ENCODE assay signal across 8 mouse cellular contexts in the genomic region with DNA sequence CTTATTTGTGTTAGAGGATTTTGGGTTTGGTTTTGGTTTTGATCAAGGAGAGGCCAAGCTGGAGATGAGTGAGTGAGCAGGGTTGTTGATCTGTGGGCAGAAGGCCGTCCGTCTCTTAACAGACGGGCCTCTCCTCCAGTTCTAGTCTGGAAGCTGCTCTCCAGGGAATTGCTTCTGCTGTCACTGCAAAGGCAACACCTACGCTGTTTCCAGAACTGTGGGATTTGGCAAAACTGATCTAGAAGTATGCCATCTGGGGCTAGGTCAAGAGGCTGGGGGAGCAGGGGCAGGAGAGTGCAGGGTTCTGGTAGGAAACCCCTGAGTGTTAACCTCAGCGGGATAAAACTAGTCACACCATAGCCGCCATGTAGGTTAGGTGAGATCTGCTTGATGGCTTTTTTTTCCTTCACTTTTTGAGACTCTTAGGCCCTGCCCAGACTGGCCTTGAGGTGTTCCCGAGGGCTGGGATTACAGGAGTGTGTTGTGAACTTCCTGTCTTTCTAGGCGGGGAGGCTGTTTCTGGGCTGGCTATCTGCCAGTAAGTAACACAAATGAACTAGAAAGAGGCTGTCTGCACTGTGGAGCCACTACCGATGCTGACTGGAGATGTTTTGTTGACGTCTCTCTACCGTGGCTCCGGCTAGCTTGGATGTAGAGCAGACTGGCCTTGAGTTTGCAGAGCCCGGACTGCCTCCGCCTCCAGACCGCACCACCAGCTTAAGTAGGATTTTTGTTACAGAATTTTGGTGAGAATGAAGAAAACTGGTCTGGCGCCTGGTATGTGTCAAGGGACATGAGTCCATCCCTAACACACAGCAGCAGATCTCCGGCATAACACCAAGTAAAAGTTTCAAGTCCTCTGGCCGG. TPM values are rescaled to one million over a fixed set of nuclear protein-coding genes. Genes with fewer than 3 reads are reported as not detected.
DNase-seq lines count a peak whose midpoint lies in the region; ATAC-seq and TF ChIP-seq lines count a peak whose summit lies in the region.

A gene (plus strand): TSS at position 547 of the 867 bp plus-strand sequence.

- peaks cover 31% of the 10 kb centered on the region for H3K4me1 ChIP-seq in heart, embryonic 12.5 days (replicated peaks)
- no peaks in the 10 kb centered on the region for H3K4me1 ChIP-seq in cortical plate, adult 2 months (ENCODE audit: control insufficient read depth, insufficient read depth, low read length)
- H3K4me1 ChIP-seq in intestine, embryonic 16.5 days (ENCODE audit: control insufficient read depth, insufficient read depth, low read length) = peaks cover 29% of the 10 kb centered on the region
- H3K4me1 ChIP-seq in lung, postnatal 0 days (ENCODE audit: insufficient read depth, low read depth, low read length) = peaks cover 6% of the 10 kb centered on the region; the same call in 1 of the 2 replicates

- peaks cover 60% of the 10 kb centered on the region for H3K79me2 ChIP-seq in C2C12 (ENCODE audit: control insufficient read depth, insufficient read depth)

- H3K9me3 ChIP-seq in heart, embryonic 12.5 days (replicated peaks) = no peaks in the 10 kb centered on the region
- no peaks in the 10 kb centered on the region for H3K9me3 ChIP-seq in intestine, embryonic 16.5 days (ENCODE audit: control insufficient read depth, low read length)
- H3K9me3 ChIP-seq in lung, postnatal 0 days (ENCODE audit: low read length) = no peaks in the 10 kb centered on the region

- 62% methylated on average over 18 of the region's 18 CpGs for WGBS in heart, embryonic 12.5 days
- 47% methylated on average over 18 of the region's 18 CpGs for WGBS in intestine, embryonic 16.5 days
- WGBS in lung, postnatal 0 days = 34% methylated on average over 18 of the region's 18 CpGs

- no peak for DNase-seq in heart, postnatal 10 days
- peak; percentile 72 for DNase-seq in lung, postnatal 0 days (ENCODE audit: low spot score)
- no peak for DNase-seq in urinary bladder, adult 18-20 months (ENCODE audit: low spot score in 2 of 2)
- no peak for DNase-seq in retina, postnatal 1 day

- no peak for TF ChIP-seq POLR2A in cortical plate, adult 2 months (IDR thresholded peaks at IDR 0.05; ENCODE audit: extremely low read depth, insufficient read depth, low read length)

- no peak for TF ChIP-seq CTCF in C2C12 (IDR thresholded peaks at IDR 0.05; ENCODE audit: control insufficient read depth, insufficient read depth, insufficient read length)
- TF ChIP-seq CTCF in cortical plate, adult 2 months (IDR thresholded peaks at IDR 0.05; ENCODE audit: extremely low read depth, insufficient read depth, low read length) = no peak
- no peak for TF ChIP-seq CTCF in lung, postnatal 0 days (IDR thresholded peaks at IDR 0.05)

- intact Hi-C loops in heart, postnatal 10 days (cut with DNase I) = loop anchor here (2.0 to 10.0 kb wide), 3 partner anchors 67 to 389 kb away; a partner anchor contains a TSS

- peak within 1 kb of the TSS; percentile 96 for H3K27ac ChIP-seq in heart, embryonic 12.5 days (ENCODE audit: poor library complexity, severe bottlenecking)
- no peak within 1 kb of the TSS for H3K27ac ChIP-seq in cortical plate, adult 2 months (ENCODE audit: insufficient read depth, low read length)
- peak within 1 kb of the TSS; percentile 99 for H3K27ac ChIP-seq in intestine, embryonic 16.5 days (ENCODE audit: low read length)
- H3K27ac ChIP-seq in lung, postnatal 0 days (ENCODE audit: low read length) = peak within 1 kb of the TSS; percentile 95

- TF ChIP-seq EP300 in lung, postnatal 0 days (IDR thresholded peaks at IDR 0.05) = 0 out of 2 replicates have a peak, but pooled peaks have one; percentile 35

- H3K4me3 ChIP-seq in heart, embryonic 12.5 days = peak within 1 kb of the TSS; percentile 70
- peak within 1 kb of the TSS; percentile 51 for H3K4me3 ChIP-seq in C2C12 (ENCODE audit: insufficient read depth, poor library complexity, severe bottlenecking)
- H3K4me3 ChIP-seq in cortical plate, adult 2 months (ENCODE audit: insufficient read depth, low read length) = peak within 1 kb of the TSS; percentile 50; the same call in 1 of the 2 replicates
- H3K4me3 ChIP-seq in intestine, embryonic 16.5 days (ENCODE audit: low read length) = peak within 1 kb of the TSS; percentile 75
- no peak within 1 kb of the TSS for H3K4me3 ChIP-seq in lung, postnatal 0 days (ENCODE audit: low read depth, low read length)

- peaks cover 23% of the 10 kb centered on the region for H3K79me3 ChIP-seq in C2C12 (ENCODE audit: low read depth)

- H3K27me3 ChIP-seq in heart, embryonic 12.5 days (replicated peaks) = no peaks in the 10 kb centered on the region
- no peaks in the 10 kb centered on the region for H3K27me3 ChIP-seq in C2C12 (ENCODE audit: control insufficient read depth, insufficient read depth, insufficient read length)
- no peaks in the 10 kb centered on the region for H3K27me3 ChIP-seq in intestine, embryonic 16.5 days (replicated peaks; ENCODE audit: control insufficient read depth, insufficient read depth, low read length)
- no peaks in the 10 kb centered on the region for H3K27me3 ChIP-seq in lung, postnatal 0 days (replicated peaks; ENCODE audit: insufficient read depth, low read length)

- peak within 1 kb of the TSS; percentile 96 for H3K9ac ChIP-seq in heart, embryonic 12.5 days
- peak within 1 kb of the TSS; percentile 95 for H3K9ac ChIP-seq in intestine, embryonic 16.5 days (ENCODE audit: low read depth, low read length)
- H3K9ac ChIP-seq in lung, postnatal 0 days (replicated peaks; ENCODE audit: low read depth) = no peak within 1 kb of the TSS

- H3K36me3 ChIP-seq in heart, embryonic 12.5 days = peaks cover 34% of the 10 kb centered on the region
- peaks cover 37% of the 10 kb centered on the region for H3K36me3 ChIP-seq in C2C12 (ENCODE audit: control insufficient read depth, insufficient read depth)
- H3K36me3 ChIP-seq in intestine, embryonic 16.5 days (ENCODE audit: control insufficient read depth, insufficient read depth, low read length) = no peaks in the 10 kb centered on the region
- no peaks in the 10 kb centered on the region; the same call in 1 of the 2 replicates for H3K36me3 ChIP-seq in lung, postnatal 0 days (ENCODE audit: insufficient read depth, low read length)

- no peak for ATAC-seq in heart, embryonic 12.5 days (ENCODE audit: insufficient number of reproducible peaks, low FRiP score)
- ATAC-seq in intestine, embryonic 16.5 days = 0 out of 2 replicates have a peak, but pooled peaks have one; percentile 4
- ATAC-seq in lung, postnatal 0 days = 0 out of 2 replicates have a peak, but pooled peaks have one; percentile 3

- H3K4me2 ChIP-seq in heart, embryonic 12.5 days = peak within 1 kb of the TSS; percentile 89
- H3K4me2 ChIP-seq in intestine, embryonic 16.5 days (ENCODE audit: low read depth, low read length) = peak within 1 kb of the TSS; percentile 86
- peak within 1 kb of the TSS; percentile 63 for H3K4me2 ChIP-seq in lung, postnatal 0 days (replicated peaks; ENCODE audit: low read depth, low read length)

- H3ac ChIP-seq in C2C12 (ENCODE audit: control insufficient read depth, insufficient read length, low read depth) = peak within 1 kb of the TSS; percentile 90

TF ChIP-seq in C2C12, 6 proteins besides CTCF, POLR2A, EP300 and RAD21:
- TF ChIP-seq FOSL1 (IDR thresholded peaks at IDR 0.05; ENCODE audit: insufficient read depth, low read length, poor library complexity, severe bottlenecking) = no peak
- TF ChIP-seq MAX (IDR thresholded peaks at IDR 0.05) = no peak
- TF ChIP-seq CEBPB (IDR thresholded peaks at IDR 0.05; ENCODE audit: low read depth) = no peak
- no peak for TF ChIP-seq MYOD1 (IDR thresholded peaks at IDR 0.05; ENCODE audit: control insufficient read depth, insufficient read length, low read depth)
- TF ChIP-seq USF1 (IDR thresholded peaks at IDR 0.05; ENCODE audit: low read depth) = no peak
- TF ChIP-seq MYOG (IDR thresholded peaks at IDR 0.05; ENCODE audit: control insufficient read depth, extremely low read depth, insufficient read length) = no peak
TF ChIP-seq in C2C12: peak in this region for 0.

RNA-seq across cellular contexts. Expression of the gene that starts here (rescaled TPM):
- polyA plus RNA-seq in heart, embryonic 12.5 days (2016; fragmentation: Nextera tagmentation; extraction: Ambion mirVana) = 10.0 and 12.5 TPM in 2 replicates
- 1 to 10 TPM; 4.9 to 5.7 TPM for total RNA-seq in heart, postnatal 10 days (2021)
- 1.4 TPM for polyA plus RNA-seq in C2C12 (2012; fragmentation: generic; extraction: Trizol)
- polyA plus RNA-seq in cortical plate, adult 2 months (2012; rRNA removed) = 765 and 777 TPM in 2 replicates
- 4.7 and 4.8 TPM in 2 replicates for polyA plus RNA-seq in intestine, embryonic 16.5 days (2015; fragmentation: Nextera tagmentation; extraction: Ambion mirVana)
- 4.7 and 6.1 TPM in 2 replicates for polyA plus RNA-seq in lung, postnatal 0 days (2015; fragmentation: Nextera tagmentation; extraction: Ambion mirVana)

Comparison
In these comparisons a context has a peak if more than half of its experiments do, and no peak if none do; other contexts are left out.
1. RNA of the gene that starts here (polyA plus RNA-seq): 765 to 777 TPM in cortical plate, adult 2 months; 10.0 to 12.5 TPM in heart, embryonic 12.5 days, 4.7 to 4.8 TPM in intestine, embryonic 16.5 days, 4.7 to 6.1 TPM in lung, postnatal 0 days and 1.4 TPM in C2C12 (single experiment); every median in the first group is over 10 times any median in the second.
2. Peak in every context shown above with its lines, with median percentiles within 50 percentile points of each other: H3K4me2 ChIP-seq.